Mouse (Mus musculus): ENCODE data around the gene Phc1.

The Phc1 gene

GRCm38 (mm10) chr6:122341038-122341810, 863 bp upstream of the Phc1 start:
- in situ Hi-C loops (cut with MboI; ENCODE audit: low pct_unique_long_range_greater_than_20kb in 1 of 2, low sequenced_read_pairs in 2 of 2, unreplicated experiment in 1 of 2), result no loop called here

- in situ Hi-C loops (cut with MboI; ENCODE audit: low pct_unique_long_range_greater_than_20kb in 1 of 2, low sequenced_read_pairs in 2 of 2, unreplicated experiment in 1 of 2), result no loop called here
These were observed 566 bp downstream of the Phc1 start for GRCm38 (mm10) chr6:122339648-122340341.

- in situ Hi-C loops (cut with MboI; ENCODE audit: low pct_unique_long_range_greater_than_20kb in 1 of 2, low sequenced_read_pairs in 2 of 2, unreplicated experiment in 1 of 2), result no loop called here
These were observed 1.2 kb downstream of the Phc1 start for GRCm38 (mm10) chr6:122339047-122339647.

- in situ Hi-C loops (cut with MboI; ENCODE audit: low pct_unique_long_range_greater_than_20kb in 1 of 2, low sequenced_read_pairs in 2 of 2, unreplicated experiment in 1 of 2), result no loop called here
These were observed 2.8 kb downstream of the Phc1 start for GRCm38 (mm10) chr6:122337546-122337945.

GRCm38 (mm10) chr6:122334786-122335340, 5.5 kb downstream of the Phc1 start:
- in situ Hi-C loops (cut with MboI; ENCODE audit: low pct_unique_long_range_greater_than_20kb in 1 of 2, low sequenced_read_pairs in 2 of 2, unreplicated experiment in 1 of 2), result no loop called here

- in situ Hi-C loops (cut with MboI; ENCODE audit: low pct_unique_long_range_greater_than_20kb in 1 of 2, low sequenced_read_pairs in 2 of 2, unreplicated experiment in 1 of 2), result no loop called here
These were observed 7.2 kb downstream of the Phc1 start for GRCm38 (mm10) chr6:122333081-122333612.

- in situ Hi-C loops (cut with MboI; ENCODE audit: low pct_unique_long_range_greater_than_20kb in 1 of 2, low sequenced_read_pairs in 2 of 2, unreplicated experiment in 1 of 2), result no loop called here
These were observed 14.9 kb downstream of the Phc1 start for GRCm38 (mm10) chr6:122325361-122325975.

GRCm38 (mm10) chr6:122318726-122319125, 21.6 kb downstream of the Phc1 start:
- in situ Hi-C loops (cut with MboI; ENCODE audit: low pct_unique_long_range_greater_than_20kb in 1 of 2, low sequenced_read_pairs in 2 of 2, unreplicated experiment in 1 of 2), result no loop called here

GRCm38 (mm10) chr6:122310187-122310820, 30.1 kb downstream of the Phc1 start:
- in situ Hi-C loops (cut with MboI; ENCODE audit: low pct_unique_long_range_greater_than_20kb in 1 of 2, low sequenced_read_pairs in 2 of 2, unreplicated experiment in 1 of 2), result loop anchor here in 1 of 2 experiments (5.0 kb wide), 1 partner anchor 82 kb away; no protein-coding TSS in a partner anchor

- in situ Hi-C loops (cut with MboI; ENCODE audit: low pct_unique_long_range_greater_than_20kb in 1 of 2, low sequenced_read_pairs in 2 of 2, unreplicated experiment in 1 of 2), result loop anchor here in 1 of 2 experiments (10.0 kb wide), 1 partner anchor 755 kb away; no protein-coding TSS in a partner anchor
These were observed 30.9 kb downstream of the Phc1 start for GRCm38 (mm10) chr6:122309446-122309960.

GRCm38 (mm10) chr6:122308505-122309393, 31.6 kb downstream of the Phc1 start, which contains the start of gene M6pr:
Gene M6pr (plus strand): TSS chr6:122308720.
- in situ Hi-C loops (cut with MboI; ENCODE audit: low pct_unique_long_range_greater_than_20kb in 1 of 2, low sequenced_read_pairs in 2 of 2, unreplicated experiment in 1 of 2), result loop anchor here in 1 of 2 experiments (10.0 kb wide), 1 partner anchor 754 kb away; no protein-coding TSS in a partner anchor

GRCm38 (mm10) chr6:122308136-122308504, 32.2 kb downstream of the Phc1 start:
- in situ Hi-C loops (cut with MboI; ENCODE audit: low pct_unique_long_range_greater_than_20kb in 1 of 2, low sequenced_read_pairs in 2 of 2, unreplicated experiment in 1 of 2), result loop anchor here in 1 of 2 experiments (10.0 kb wide), 1 partner anchor 753 kb away; no protein-coding TSS in a partner anchor

- in situ Hi-C loops (cut with MboI; ENCODE audit: low pct_unique_long_range_greater_than_20kb in 1 of 2, low sequenced_read_pairs in 2 of 2, unreplicated experiment in 1 of 2), result loop anchor here in 1 of 2 experiments (10.0 kb wide), 1 partner anchor 752 kb away; no protein-coding TSS in a partner anchor
These were observed 33.7 kb downstream of the Phc1 start for GRCm38 (mm10) chr6:122306707-122307106.

GRCm38 (mm10) chr6:122304790-122305555, 35.4 kb downstream of the Phc1 start:
- in situ Hi-C loops (cut with MboI; ENCODE audit: low pct_unique_long_range_greater_than_20kb in 1 of 2, low sequenced_read_pairs in 2 of 2, unreplicated experiment in 1 of 2), result loop anchor here (5.0 to 10.0 kb wide), 2 partner anchors 43 to 750 kb away; no protein-coding TSS in a partner anchor

GRCm38 (mm10) chr6:122304355-122304754, 36.0 kb downstream of the Phc1 start:
- in situ Hi-C loops (cut with MboI; ENCODE audit: low pct_unique_long_range_greater_than_20kb in 1 of 2, low sequenced_read_pairs in 2 of 2, unreplicated experiment in 1 of 2), result loop anchor here (5.0 to 10.0 kb wide), 2 partner anchors 42 to 750 kb away; no protein-coding TSS in a partner anchor

GRCm38 (mm10) chr6:122303526-122303925, 36.8 kb downstream of the Phc1 start:
- in situ Hi-C loops (cut with MboI; ENCODE audit: low pct_unique_long_range_greater_than_20kb in 1 of 2, low sequenced_read_pairs in 2 of 2, unreplicated experiment in 1 of 2), result loop anchor here (5.0 to 10.0 kb wide), 2 partner anchors 41 to 749 kb away; no protein-coding TSS in a partner anchor

All from mouse embryonic stem cell (cell line).